Mouse (Mus musculus) heart, postnatal 0 days (tissue): ENCODE measurements at regions not wholly inside any gene's neighbourhood (a gene's known extent, or its start where the extent isn't known, plus 50 kb on each side); places are given as distances from the start of the nearest gene placed in this dataset.

ENCODE experiments used
- ATAC-seq: fragments of 200-750 bp; cut with Nextera tagmentation; 2 replicates; pipeline ENCODE4 v1.8.0; 2017; ENCODE audit warnings: low read depth, moderate number of reproducible peaks, moderate library complexity; ENCODE audit not compliant: insufficient read depth
- DNase-seq: peaks from one replicate; pipeline ENCODE4 v3.0.0-alpha.2; 2016; ENCODE audit warnings: low spot score
- H3K27ac ChIP-seq: fragments of 300-500 bp; sonication (generic); 2 replicates; pipeline ENCODE4 v1.5.1; 2014; ENCODE audit warnings: low read depth, mild to moderate bottlenecking
- H3K27me3 ChIP-seq: fragments of 300-500 bp; sonication (generic); 2 replicates; pipeline ENCODE4 v1.6.1; 2014; ENCODE audit warnings: low read length, mixed read lengths; ENCODE audit not compliant: control insufficient read depth, insufficient read depth
- H3K36me3 ChIP-seq: fragments of 300-500 bp; sonication (generic); replicated peaks from 2 replicates; pipeline ENCODE4 v1.6.1; 2014; ENCODE audit warnings: low read length, mixed read lengths; ENCODE audit not compliant: control insufficient read depth, insufficient read depth
- H3K4me1 ChIP-seq: fragments of 300-500 bp; sonication (generic); 2 replicates; pipeline ENCODE4 v1.6.1; 2014; ENCODE audit warnings: antibody characterized with exemption; ENCODE audit not compliant: control insufficient read depth, insufficient read depth
- H3K4me2 ChIP-seq: fragments of 300-500 bp; sonication (generic); 2 replicates; pipeline ENCODE4 v1.6.1; 2014; ENCODE audit warnings: low read depth, mild to moderate bottlenecking, low read length, moderate library complexity
- H3K4me3 ChIP-seq: fragments of 300-500 bp; sonication (generic); 2 replicates; pipeline ENCODE4 v1.5.1; 2014; ENCODE audit warnings: low read depth, low read length
- H3K9ac ChIP-seq: fragments of 300-500 bp; sonication (generic); replicated peaks from 2 replicates; pipeline ENCODE4 v1.6.1; 2014; ENCODE audit warnings: low read depth, low read length, mixed read lengths
- H3K9me3 ChIP-seq: fragments of 300-500 bp; sonication (generic); replicated peaks from 2 replicates; pipeline ENCODE4 v1.6.1; 2016; ENCODE audit warnings: low read length; ENCODE audit not compliant: control insufficient read depth
- CTCF ChIP-seq: IDR thresholded peaks from 2 replicates; pipeline ENCODE4 v1.5.1; 2016; ENCODE audit warnings: antibody characterized with exemption, control low read depth, low read depth
- EP300 ChIP-seq: IDR thresholded peaks from 2 replicates; pipeline ENCODE4 v1.6.1; 2016; ENCODE audit warnings: antibody characterized with exemption, low read depth
- WGBS: fragments of 180-500 bp; shearing (Covaris S2); extraction: QIAGEN DNeasy Blood & Tissue Kit; methylation state at CpG from one replicate; pipeline ENCODE4 v1.1.7; 2014; 5-methylcytosine and 5-hydroxymethylcytosine counted together

- H3K9ac ChIP-seq: no peak overlapping the region
- H3K36me3 ChIP-seq: no peaks in the 10 kb centered on the region
- H3K27me3 ChIP-seq: peaks cover 55% of the 10 kb centered on the region
- no peak overlapping the region for H3K27ac ChIP-seq
- DNase-seq (no peak), ATAC-seq (no peak)
- no peaks in the 10 kb centered on the region for H3K4me1 ChIP-seq
- TF ChIP-seq CTCF: no peak
- TF ChIP-seq EP300: no peak
- no peak overlapping the region for H3K4me3 ChIP-seq
- H3K9me3 ChIP-seq: no peaks in the 10 kb centered on the region
- 61% methylated on average over 4 of the region's 4 CpGs for WGBS
- H3K4me2 ChIP-seq: no peak overlapping the region
Measured at GRCm38 (mm10) chr9:61238687-61239250, 133.4 kb upstream of the Tle3 start.

DNA sequence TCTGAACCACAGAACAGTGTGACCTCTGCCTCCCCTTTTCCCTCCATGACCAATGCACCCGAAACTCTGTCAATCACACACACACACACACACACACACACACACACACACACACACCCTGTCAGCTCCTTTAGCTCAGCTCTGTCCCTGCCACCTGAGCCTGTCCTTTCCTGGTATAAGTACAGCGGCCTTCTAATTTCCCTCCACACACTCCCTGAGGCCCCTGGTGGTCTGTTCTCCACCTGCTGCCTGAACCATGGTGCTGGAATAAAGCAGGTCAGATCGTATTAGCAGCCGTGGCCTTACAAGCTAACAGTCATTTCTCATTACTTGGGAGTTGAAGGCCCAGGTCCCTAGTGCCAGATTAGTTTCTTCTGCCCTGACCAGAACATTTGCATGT, 132.8 kb upstream of the Tle3 start:
- H3K27me3 ChIP-seq: peaks cover 55% of the 10 kb centered on the region

GRCm38 (mm10) chr9:61241442-61241841, 130.7 kb upstream of the Tle3 start:
- Histone ChIP-seq H3K27ac (no peak overlapping the region), H3K4me1 (no peaks in the 10 kb centered on the region), H3K9ac (no peak overlapping the region), H3K27me3 (peaks cover 48% of the 10 kb centered on the region), H3K9me3 (peaks cover 11% of the 10 kb centered on the region; the same call in 1 of the 2 replicates), H3K36me3 (no peaks in the 10 kb centered on the region), H3K4me2 (no peak overlapping the region), H3K4me3 (no peak overlapping the region)
- 64% methylated on average over 8 of the region's 8 CpGs for WGBS
- DNase-seq (no peak), ATAC-seq (no peak)
- no peak for TF ChIP-seq EP300
- no peak for TF ChIP-seq CTCF

More for the DNA sequence above, 132.8 kb upstream of the Tle3 start:
- no peaks in the 10 kb centered on the region for H3K36me3 ChIP-seq
- H3K9me3 ChIP-seq: no peaks in the 10 kb centered on the region
- no peak for ATAC-seq
- WGBS: 77% methylated on average over 4 of the region's 4 CpGs
- H3K9ac ChIP-seq: no peak overlapping the region
- H3K4me1 ChIP-seq: no peaks in the 10 kb centered on the region
- no peak overlapping the region for H3K4me3 ChIP-seq
- TF ChIP-seq EP300: no peak
- no peak for TF ChIP-seq CTCF
- no peak overlapping the region for H3K27ac ChIP-seq
- no peak overlapping the region for H3K4me2 ChIP-seq
- no peak for DNase-seq

DNA sequence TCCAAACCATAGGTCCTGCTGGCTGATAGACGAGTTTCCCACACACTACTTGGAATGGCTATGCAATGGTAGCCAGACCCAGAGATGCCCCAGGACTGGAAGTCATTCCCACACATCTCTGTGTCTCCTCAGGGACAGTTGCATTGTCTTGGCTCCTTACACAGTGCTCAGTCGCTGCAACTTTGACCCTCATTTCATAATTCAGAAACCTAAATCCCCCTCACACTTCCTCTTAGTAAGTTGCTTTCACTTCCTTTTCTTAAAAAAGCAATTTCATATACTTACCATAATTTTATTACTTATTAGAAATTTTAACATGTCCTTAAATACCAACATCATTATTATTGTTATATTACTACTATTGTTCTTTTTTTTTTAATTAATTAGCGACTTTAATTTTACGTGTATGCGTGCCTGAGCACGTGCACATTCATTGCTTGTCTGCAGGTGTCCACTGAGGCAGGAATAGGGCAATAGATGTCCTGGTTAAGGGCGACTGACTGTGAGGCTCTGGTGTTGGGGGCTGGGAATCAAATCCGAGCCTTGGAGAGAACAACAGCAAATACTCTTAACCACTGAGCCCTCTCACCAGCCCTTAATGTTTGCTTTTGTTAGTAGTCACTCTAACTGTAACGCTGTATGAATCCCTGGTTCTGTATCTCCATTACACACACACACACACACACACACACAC, 129.9 kb upstream of the Tle3 start:
- 75% methylated on average over 9 of the region's 9 CpGs for WGBS
- TF ChIP-seq EP300 (no peak), CTCF (no peak)
- Histone ChIP-seq H3K36me3 (no peaks in the 10 kb centered on the region), H3K27ac (no peak overlapping the region), H3K4me1 (no peaks in the 10 kb centered on the region), H3K9ac (no peak overlapping the region), H3K27me3 (peaks cover 47% of the 10 kb centered on the region), H3K9me3 (peaks cover 11% of the 10 kb centered on the region; the same call in 1 of the 2 replicates), H3K4me3 (no peak overlapping the region), H3K4me2 (no peak overlapping the region)
- no peak for DNase-seq
- no peak for ATAC-seq

- no peak overlapping the region for H3K4me3 ChIP-seq
- H3K36me3 ChIP-seq: no peaks in the 10 kb centered on the region
- DNase-seq (no peak), ATAC-seq (no peak)
- H3K4me2 ChIP-seq: no peak overlapping the region
- 74% methylated on average over 6 of the region's 6 CpGs for WGBS
- H3K9ac ChIP-seq: no peak overlapping the region
- no peak overlapping the region for H3K27ac ChIP-seq
- no peak for TF ChIP-seq CTCF
- TF ChIP-seq EP300: no peak
- H3K4me1 ChIP-seq: no peaks in the 10 kb centered on the region
- peaks cover 11% of the 10 kb centered on the region; the same call in 1 of the 2 replicates for H3K9me3 ChIP-seq
- H3K27me3 ChIP-seq: peaks cover 38% of the 10 kb centered on the region
Measured at GRCm38 (mm10) chr9:61243289-61243688, 128.9 kb upstream of the Tle3 start.
